Mouse (Mus musculus): ENCODE data around the gene Tent2. TPM values are rescaled to one million over a fixed set of nuclear protein-coding genes. Genes with fewer than 3 reads are reported as not detected.

Gene Tent2
- polyA plus RNA-seq, 1 experiment from 2014 or later: 48.0 TPM

DNA sequence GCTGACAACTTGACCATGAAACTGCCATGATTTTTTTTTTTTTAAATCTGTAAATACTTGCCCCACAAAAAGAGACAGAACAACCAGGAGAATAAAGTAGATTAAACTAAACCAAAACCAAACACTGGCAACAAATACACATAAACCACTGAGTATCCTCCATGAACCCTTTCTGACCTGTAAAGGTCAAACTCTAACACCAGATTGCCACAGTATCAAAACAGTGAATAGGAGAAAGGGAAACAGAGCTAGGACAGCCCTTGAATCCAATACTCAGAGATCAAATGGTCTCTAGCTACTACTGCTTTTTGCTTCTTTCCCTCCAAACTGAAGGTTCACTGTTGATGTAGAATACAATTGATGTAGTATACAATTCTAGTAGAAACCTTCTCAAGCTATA is 14.6 kb downstream of the Tent2 start:
- Histone ChIP-seq H3K27ac (replicated peaks in 1 of 2; ENCODE audit: control insufficient read depth in 1 of 2, insufficient read depth in 1 of 2, low read depth in 2 of 2, low read length in 2 of 2) (no peak overlapping the region), H3K4me1 (ENCODE audit: control insufficient read depth in 2 of 2, insufficient read depth in 2 of 2, low read length in 2 of 2) (peaks cover 0 to 3% of the 10 kb centered on the region in 2 experiments; a peak in 2 of 4 replicates), H3K9ac (ENCODE audit: low read length) (no peak overlapping the region), H3K4me3 (ENCODE audit: control insufficient read depth in 1 of 2, insufficient read depth in 1 of 2, low read depth in 1 of 2, low read length in 2 of 2) (no peak overlapping the region), H3K27me3 (ENCODE audit: control insufficient read depth, insufficient read depth, low read length) (no peaks in the 10 kb centered on the region), H3K36me3 (ENCODE audit: control insufficient read depth, insufficient read depth, low read length) (peaks cover 42% of the 10 kb centered on the region), H3K4me2 (ENCODE audit: low read length) (no peak overlapping the region), H3K9me3 (ENCODE audit: control insufficient read depth, low read length) (no peaks in the 10 kb centered on the region)
- ATAC-seq (ENCODE audit: insufficient number of reproducible peaks, insufficient read depth, low FRiP score, low read depth): no peak

DNA sequence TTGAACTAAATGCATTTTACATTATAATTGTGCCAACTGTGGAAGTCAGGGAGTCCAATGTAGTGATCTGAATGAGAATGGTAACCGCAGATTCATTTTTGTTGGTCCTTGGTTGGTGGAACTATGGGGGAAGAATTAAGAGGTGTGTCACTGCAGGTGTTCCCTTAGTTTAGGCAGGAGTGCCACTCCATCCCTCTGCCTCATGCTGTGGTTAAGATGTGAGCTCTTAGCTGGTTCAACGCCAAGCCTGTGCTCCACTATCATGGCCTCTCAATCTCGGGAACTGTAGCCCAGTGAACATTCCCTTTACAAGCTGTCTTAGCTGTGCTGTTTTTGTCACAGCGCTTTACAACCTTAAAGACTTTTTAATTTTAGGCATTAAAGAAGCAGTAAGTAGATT is 28.9 kb downstream of the Tent2 start:
- no peak overlapping the region for H3K9ac ChIP-seq (ENCODE audit: low read length)
- peaks cover 62% of the 10 kb centered on the region for H3K36me3 ChIP-seq (ENCODE audit: control insufficient read depth, insufficient read depth, low read length)
- WGBS: 84% methylated on average over 4 of the region's 4 CpGs
- ATAC-seq (ENCODE audit: insufficient number of reproducible peaks, insufficient read depth, low FRiP score, low read depth): no peak
- H3K9me3 ChIP-seq (ENCODE audit: control insufficient read depth, low read length): no peaks in the 10 kb centered on the region
- no peak overlapping the region for H3K27ac ChIP-seq (replicated peaks in 1 of 2; ENCODE audit: control insufficient read depth in 1 of 2, insufficient read depth in 1 of 2, low read depth in 2 of 2, low read length in 2 of 2)
- no peaks in the 10 kb centered on the region for H3K4me1 ChIP-seq (ENCODE audit: control insufficient read depth in 2 of 2, insufficient read depth in 2 of 2, low read length in 2 of 2)
- no peak overlapping the region for H3K4me3 ChIP-seq (ENCODE audit: control insufficient read depth in 1 of 2, insufficient read depth in 1 of 2, low read depth in 1 of 2, low read length in 2 of 2)
- no peaks in the 10 kb centered on the region for H3K27me3 ChIP-seq (ENCODE audit: control insufficient read depth, insufficient read depth, low read length)
- no peak overlapping the region for H3K4me2 ChIP-seq (ENCODE audit: low read length)

DNA sequence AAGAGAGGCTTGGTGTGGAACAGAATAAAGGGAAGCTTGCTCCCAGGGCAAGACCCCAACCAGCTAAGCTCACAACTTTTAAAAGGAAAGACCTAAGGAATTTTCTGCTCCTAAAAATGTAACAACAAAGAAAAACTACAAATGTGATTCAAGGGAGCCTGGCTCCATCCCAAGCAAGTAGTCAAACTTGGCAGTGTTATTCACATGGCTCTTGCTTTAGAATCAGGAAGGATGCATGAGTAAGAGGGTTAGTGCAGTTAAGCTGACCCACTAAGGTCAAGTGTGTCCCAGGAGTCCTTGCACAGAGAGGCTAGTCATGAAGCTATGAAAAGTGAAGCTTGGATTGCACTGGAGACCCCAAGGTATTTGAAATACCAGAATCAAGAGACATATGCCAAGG is 29.7 kb downstream of the Tent2 start:
- Histone ChIP-seq H3K4me1 (ENCODE audit: control insufficient read depth in 2 of 2, insufficient read depth in 2 of 2, low read length in 2 of 2) (no peaks in the 10 kb centered on the region), H3K9me3 (ENCODE audit: control insufficient read depth, low read length) (no peaks in the 10 kb centered on the region), H3K4me2 (ENCODE audit: low read length) (no peak overlapping the region), H3K9ac (ENCODE audit: low read length) (no peak overlapping the region), H3K27ac (replicated peaks in 1 of 2; ENCODE audit: control insufficient read depth in 1 of 2, insufficient read depth in 1 of 2, low read depth in 2 of 2, low read length in 2 of 2) (no peak overlapping the region), H3K36me3 (ENCODE audit: control insufficient read depth, insufficient read depth, low read length) (peaks cover 62% of the 10 kb centered on the region), H3K4me3 (ENCODE audit: control insufficient read depth in 1 of 2, insufficient read depth in 1 of 2, low read depth in 1 of 2, low read length in 2 of 2) (no peak overlapping the region), H3K27me3 (ENCODE audit: control insufficient read depth, insufficient read depth, low read length) (no peaks in the 10 kb centered on the region)
- ATAC-seq (ENCODE audit: insufficient number of reproducible peaks, insufficient read depth, low FRiP score, low read depth): no peak

DNA sequence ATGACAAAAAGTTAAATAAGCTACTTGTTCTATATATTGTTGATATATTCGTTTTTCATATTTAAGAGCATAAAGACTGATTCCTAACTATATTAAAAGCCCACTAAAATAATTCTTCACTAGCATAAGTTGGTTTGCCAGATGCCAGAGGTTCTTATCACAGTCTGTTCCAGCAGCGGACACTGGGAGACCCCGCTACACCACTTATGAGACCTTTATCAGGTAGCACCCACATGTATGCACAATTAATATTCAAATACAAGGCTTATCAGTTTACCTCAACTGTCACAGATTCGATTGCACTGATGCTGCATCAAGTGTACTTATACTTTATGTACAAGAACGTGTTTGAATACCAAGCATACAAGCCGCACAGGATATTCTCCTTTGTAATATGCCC is 33.9 kb downstream of the Tent2 start:
- no peak overlapping the region for H3K4me3 ChIP-seq (ENCODE audit: control insufficient read depth in 1 of 2, insufficient read depth in 1 of 2, low read depth in 1 of 2, low read length in 2 of 2)
- no peaks in the 10 kb centered on the region for H3K9me3 ChIP-seq (ENCODE audit: control insufficient read depth, low read length)
- no peak overlapping the region for H3K9ac ChIP-seq (ENCODE audit: low read length)
- H3K27ac ChIP-seq (replicated peaks in 1 of 2; ENCODE audit: control insufficient read depth in 1 of 2, insufficient read depth in 1 of 2, low read depth in 2 of 2, low read length in 2 of 2): no peak overlapping the region
- 86% methylated on average over 6 of the region's 6 CpGs for WGBS
- peaks cover 65% of the 10 kb centered on the region for H3K36me3 ChIP-seq (ENCODE audit: control insufficient read depth, insufficient read depth, low read length)
- no peaks in the 10 kb centered on the region for H3K4me1 ChIP-seq (ENCODE audit: control insufficient read depth in 2 of 2, insufficient read depth in 2 of 2, low read length in 2 of 2)
- no peak for ATAC-seq (ENCODE audit: insufficient number of reproducible peaks, insufficient read depth, low FRiP score, low read depth)
- no peak overlapping the region for H3K4me2 ChIP-seq (ENCODE audit: low read length)
- no peaks in the 10 kb centered on the region for H3K27me3 ChIP-seq (ENCODE audit: control insufficient read depth, insufficient read depth, low read length)

DNA sequence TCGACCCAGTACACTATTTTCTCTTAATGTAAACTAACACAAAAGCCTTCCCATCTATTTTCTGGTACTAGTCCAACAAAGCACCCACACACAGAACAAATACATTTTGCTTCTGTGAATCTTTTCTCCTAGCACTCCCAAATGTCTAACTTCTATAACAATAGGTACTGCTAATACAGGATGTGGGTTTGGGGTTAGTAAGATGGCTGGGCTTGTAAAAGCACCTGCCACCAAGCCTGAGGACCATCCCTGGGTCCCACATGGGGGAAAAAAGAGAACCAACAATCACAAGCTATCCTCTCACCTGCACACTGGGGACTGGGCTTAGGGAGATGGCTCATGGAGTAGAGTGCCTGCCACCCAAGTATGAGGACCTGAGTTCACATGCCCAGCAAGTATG is 38.9 kb downstream of the Tent2 start:
- H3K9me3 ChIP-seq (ENCODE audit: control insufficient read depth, low read length): no peaks in the 10 kb centered on the region
- no peak for ATAC-seq (ENCODE audit: insufficient number of reproducible peaks, insufficient read depth, low FRiP score, low read depth)
- 95% methylated on average over 1 of the region's 1 CpGs for WGBS
- H3K27ac ChIP-seq (replicated peaks in 1 of 2; ENCODE audit: control insufficient read depth in 1 of 2, insufficient read depth in 1 of 2, low read depth in 2 of 2, low read length in 2 of 2): no peak overlapping the region
- H3K4me3 ChIP-seq (ENCODE audit: control insufficient read depth in 1 of 2, insufficient read depth in 1 of 2, low read depth in 1 of 2, low read length in 2 of 2): no peak overlapping the region
- H3K4me2 ChIP-seq (ENCODE audit: low read length): no peak overlapping the region
- no peaks in the 10 kb centered on the region for H3K4me1 ChIP-seq (ENCODE audit: control insufficient read depth in 2 of 2, insufficient read depth in 2 of 2, low read length in 2 of 2)
- H3K27me3 ChIP-seq (ENCODE audit: control insufficient read depth, insufficient read depth, low read length): no peaks in the 10 kb centered on the region
- H3K9ac ChIP-seq (ENCODE audit: low read length): no peak overlapping the region
- peaks cover 76% of the 10 kb centered on the region for H3K36me3 ChIP-seq (ENCODE audit: control insufficient read depth, insufficient read depth, low read length)

DNA sequence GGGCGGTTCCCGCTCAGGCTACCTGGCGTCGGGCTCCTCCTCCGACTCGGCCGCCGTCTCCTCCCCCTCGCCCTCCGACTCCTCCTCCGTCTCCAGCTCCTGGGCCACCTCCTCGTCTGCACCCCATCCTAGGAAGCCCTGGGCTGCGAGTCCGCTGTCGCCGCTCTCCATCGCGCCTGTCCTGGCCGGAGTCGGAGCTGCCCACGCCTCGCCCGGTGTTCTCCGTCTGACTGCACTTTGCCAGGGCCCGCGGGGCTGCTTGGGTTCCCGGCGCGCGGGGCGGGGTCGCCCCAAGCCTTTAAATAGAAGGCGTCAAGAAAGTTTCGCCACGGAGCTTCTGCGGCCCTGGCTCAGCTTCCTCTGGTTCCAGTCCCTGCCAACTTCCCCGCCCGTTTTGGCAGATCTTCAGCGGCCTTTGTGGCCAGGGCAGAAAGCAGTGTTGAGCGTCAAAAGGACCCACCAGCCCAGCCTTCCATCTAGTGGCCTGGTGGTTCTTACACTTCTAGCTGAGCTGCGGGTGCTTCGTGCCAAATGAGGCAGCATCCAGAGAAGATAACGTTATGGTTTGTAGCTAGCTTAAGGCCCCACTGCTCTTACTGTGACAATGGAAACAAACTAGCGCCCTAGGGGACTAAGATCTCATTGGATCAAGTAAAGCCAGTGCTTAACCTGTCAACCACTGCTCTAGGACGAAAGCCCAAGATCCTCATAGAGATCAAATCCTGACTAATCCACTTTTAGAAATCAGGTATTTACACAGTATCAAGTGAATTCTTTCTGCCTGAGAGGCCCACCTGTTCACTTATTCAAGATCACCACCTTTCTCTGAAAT is 47.6 kb downstream of the Tent2 start, which contains the start of gene Cmya5:
TSS of gene Cmya5 (minus strand) at position 389 of the 832 bp plus-strand sequence.
- ATAC-seq (ENCODE audit: insufficient number of reproducible peaks, insufficient read depth, low FRiP score, low read depth): peak; percentile 88
- peaks cover 8 to 12% of the 10 kb centered on the region in 2 experiments for H3K4me1 ChIP-seq (ENCODE audit: control insufficient read depth in 2 of 2, insufficient read depth in 2 of 2, low read length in 2 of 2)
- peak within 1 kb of the TSS; percentile 82 for H3K4me2 ChIP-seq (ENCODE audit: low read length)
- H3K4me3 ChIP-seq (ENCODE audit: control insufficient read depth in 1 of 2, insufficient read depth in 1 of 2, low read depth in 1 of 2, low read length in 2 of 2): peak within 1 kb of the TSS; percentile 65 to 89
- no peaks in the 10 kb centered on the region for H3K27me3 ChIP-seq (ENCODE audit: control insufficient read depth, insufficient read depth, low read length)
- peak within 1 kb of the TSS; percentile 85 for H3K9ac ChIP-seq (ENCODE audit: low read length)
- H3K9me3 ChIP-seq (ENCODE audit: control insufficient read depth, low read length): no peaks in the 10 kb centered on the region
- peak within 1 kb of the TSS; percentile 95 to 97 for H3K27ac ChIP-seq (replicated peaks in 1 of 2; ENCODE audit: control insufficient read depth in 1 of 2, insufficient read depth in 1 of 2, low read depth in 2 of 2, low read length in 2 of 2)
- WGBS: under 1% methylated on average over 44 of the region's 45 CpGs
- peaks cover 16% of the 10 kb centered on the region for H3K36me3 ChIP-seq (ENCODE audit: control insufficient read depth, insufficient read depth, low read length)

DNA sequence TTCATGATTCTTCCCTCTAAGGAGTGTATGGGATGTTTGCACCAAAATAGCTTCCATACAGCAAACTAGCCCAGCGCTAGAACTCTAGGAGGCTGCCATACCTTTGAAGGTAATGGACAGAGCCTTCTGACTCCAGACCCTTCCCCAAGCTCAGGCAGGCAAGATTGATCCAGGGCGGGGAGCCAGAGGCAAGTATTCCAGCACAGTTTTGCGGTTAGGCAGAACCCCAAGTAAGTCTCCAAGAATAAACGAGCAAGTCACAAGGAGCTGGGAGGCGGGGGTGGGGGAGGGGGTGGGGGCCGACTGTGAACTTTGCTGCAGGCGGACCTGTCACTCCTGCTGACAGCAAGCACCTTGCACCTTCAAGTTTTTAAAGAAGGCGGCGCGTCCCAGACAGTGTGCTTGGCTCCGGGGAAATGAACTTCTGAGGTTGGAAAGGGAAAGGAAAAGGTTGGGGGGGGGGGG is 48.3 kb downstream of the Tent2 start:
- no peak for ATAC-seq (ENCODE audit: insufficient number of reproducible peaks, insufficient read depth, low FRiP score, low read depth)
- H3K4me1 ChIP-seq (ENCODE audit: control insufficient read depth in 2 of 2, insufficient read depth in 2 of 2, low read length in 2 of 2): peaks cover 8 to 12% of the 10 kb centered on the region in 2 experiments
- no peaks in the 10 kb centered on the region for H3K27me3 ChIP-seq (ENCODE audit: control insufficient read depth, insufficient read depth, low read length)
- peak overlapping the region; percentile 85 for H3K9ac ChIP-seq (ENCODE audit: low read length)
- peak overlapping the region; percentile 82 for H3K4me2 ChIP-seq (ENCODE audit: low read length)
- H3K9me3 ChIP-seq (ENCODE audit: control insufficient read depth, low read length): no peaks in the 10 kb centered on the region
- peak overlapping the region; percentile 95 to 97 for H3K27ac ChIP-seq (replicated peaks in 1 of 2; ENCODE audit: control insufficient read depth in 1 of 2, insufficient read depth in 1 of 2, low read depth in 2 of 2, low read length in 2 of 2)
- peak overlapping the region; percentile 65 to 89 for H3K4me3 ChIP-seq (ENCODE audit: control insufficient read depth in 1 of 2, insufficient read depth in 1 of 2, low read depth in 1 of 2, low read length in 2 of 2)
- WGBS: 20% methylated on average over 11 of the region's 11 CpGs
- H3K36me3 ChIP-seq (ENCODE audit: control insufficient read depth, insufficient read depth, low read length): peaks cover 9% of the 10 kb centered on the region
